Mouse (Mus musculus): ENCODE results near the gene Trpv6. TPM values are rescaled to one million over a fixed set of nuclear protein-coding genes. Genes with fewer than 3 reads are reported as not detected.

Trpv6 gene
- polyA plus RNA-seq (2012; rRNA removed) (0.69 and 0.74 TPM in 2 replicates), polyA plus RNA-seq (2014; fragmentation: Nextera tagmentation; extraction: Ambion mirVana) (0.84 and 1.2 TPM in 2 replicates)

DNA sequence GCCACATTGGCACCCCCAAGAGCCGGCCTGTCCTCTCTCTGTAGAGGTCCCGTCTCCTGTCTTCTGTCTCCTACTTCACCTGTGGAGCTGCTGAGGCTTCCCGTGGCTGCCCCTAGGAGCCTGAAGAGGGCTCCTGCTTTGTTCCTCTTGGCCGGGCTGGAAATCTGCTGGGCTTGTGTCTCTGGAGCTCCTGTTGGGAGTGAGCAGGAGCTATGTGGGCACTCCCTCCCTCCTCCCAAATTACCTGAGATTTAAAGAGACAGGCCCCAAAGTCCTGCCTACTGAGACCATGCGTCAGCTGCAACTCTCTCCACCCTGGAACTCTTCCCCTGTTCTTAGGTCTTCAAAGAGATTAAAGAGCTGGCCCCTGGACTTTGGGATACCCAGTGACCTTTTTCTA, at the start of gene Trpv6:
TSS of gene Trpv6 (minus strand) at position 228 of the 400 bp plus-strand sequence.
- Histone ChIP-seq H3K4me3 (replicated peaks; ENCODE audit: low read length) (no peak within 1 kb of the TSS), H3K27ac (replicated peaks; ENCODE audit: low read depth, low read length) (no peak within 1 kb of the TSS), H3K36me3 (ENCODE audit: control insufficient read depth, insufficient read depth, low read length) (no peaks in the 10 kb centered on the region), H3K27me3 (ENCODE audit: control insufficient read depth, insufficient read depth, low read length) (no peaks in the 10 kb centered on the region), H3K4me1 (ENCODE audit: control insufficient read depth, insufficient read depth, low read length) (no peaks in the 10 kb centered on the region), H3K4me2 (replicated peaks; ENCODE audit: low read depth, low read length, severe bottlenecking) (no peak within 1 kb of the TSS), H3K9ac (ENCODE audit: low read depth, low read length, severe bottlenecking) (no peak within 1 kb of the TSS), H3K9me3 (ENCODE audit: control insufficient read depth, low read length) (no peaks in the 10 kb centered on the region)
- 20% methylated on average over 5 of the region's 5 CpGs for WGBS
- no peak for TF ChIP-seq POLR2A (IDR thresholded peaks at IDR 0.05; ENCODE audit: borderline replicate concordance, extremely low read depth, insufficient read depth, insufficient read length)
- ATAC-seq (ENCODE audit: low FRiP score, low read depth), result no peak
- DNase-seq (ENCODE audit: low spot score), result no peak

DNA sequence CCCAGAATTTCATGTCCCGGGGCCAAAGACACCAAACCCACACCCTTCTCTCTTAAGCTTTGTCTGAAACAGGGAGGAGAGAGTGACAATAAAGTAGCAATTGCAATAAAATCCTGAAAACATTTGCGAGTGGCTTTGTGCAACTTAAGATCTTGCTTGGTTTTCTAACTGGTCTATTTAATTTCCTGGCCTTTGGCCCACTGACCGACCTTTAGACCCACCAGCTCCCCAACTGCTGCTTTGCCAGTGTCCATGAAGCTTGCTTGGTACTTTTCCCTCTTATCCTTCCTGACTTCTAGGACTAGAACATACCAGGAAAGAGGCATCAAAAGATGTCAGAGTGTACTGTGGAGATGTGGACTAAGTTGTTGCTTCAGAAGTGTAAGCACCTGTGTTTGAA, 49.4 kb upstream of the Trpv6 start:
- ATAC-seq (ENCODE audit: low FRiP score, low read depth), result no peak

DNA sequence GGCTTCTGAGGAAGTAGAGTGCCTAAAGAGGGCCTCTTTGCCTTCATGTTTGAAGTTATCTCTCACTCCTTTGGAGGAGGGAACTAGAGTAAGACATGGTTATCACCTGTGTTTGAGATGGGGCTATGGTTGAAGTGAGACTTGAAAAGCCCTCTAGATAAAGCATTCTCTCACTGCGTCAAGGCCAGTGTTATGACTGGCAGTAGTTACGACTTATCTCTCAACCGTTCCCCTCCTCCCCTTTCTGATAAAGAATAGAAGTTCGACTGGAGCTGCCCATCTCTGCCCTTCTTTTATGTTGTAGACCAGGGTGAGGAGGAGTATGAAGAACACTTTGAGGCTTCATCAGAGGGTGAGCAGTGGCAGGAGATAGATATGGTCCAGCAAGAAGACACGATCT, 48.7 kb upstream of the Trpv6 start:
- no peaks in the 10 kb centered on the region for H3K27me3 ChIP-seq (ENCODE audit: control insufficient read depth, insufficient read depth, low read length)
- H3K4me3 ChIP-seq (replicated peaks; ENCODE audit: low read length), result no peak overlapping the region
- H3K9me3 ChIP-seq (ENCODE audit: control insufficient read depth, low read length), result no peaks in the 10 kb centered on the region
- DNase-seq (ENCODE audit: low spot score) (no peak), ATAC-seq (ENCODE audit: low FRiP score, low read depth) (no peak)
- 82% methylated on average over 5 of the region's 5 CpGs for WGBS
- no peak overlapping the region for H3K9ac ChIP-seq (ENCODE audit: low read depth, low read length, severe bottlenecking)
- TF ChIP-seq POLR2A (IDR thresholded peaks at IDR 0.05; ENCODE audit: borderline replicate concordance, extremely low read depth, insufficient read depth, insufficient read length), result no peak
- H3K27ac ChIP-seq (replicated peaks; ENCODE audit: low read depth, low read length), result no peak overlapping the region
- H3K4me2 ChIP-seq (replicated peaks; ENCODE audit: low read depth, low read length, severe bottlenecking), result no peak overlapping the region
- H3K4me1 ChIP-seq (ENCODE audit: control insufficient read depth, insufficient read depth, low read length), result no peaks in the 10 kb centered on the region
- no peaks in the 10 kb centered on the region for H3K36me3 ChIP-seq (ENCODE audit: control insufficient read depth, insufficient read depth, low read length)

More for the DNA sequence above, 49.4 kb upstream of the Trpv6 start:
- Histone ChIP-seq H3K9me3 (ENCODE audit: control insufficient read depth, low read length) (no peaks in the 10 kb centered on the region), H3K36me3 (ENCODE audit: control insufficient read depth, insufficient read depth, low read length) (no peaks in the 10 kb centered on the region), H3K4me3 (replicated peaks; ENCODE audit: low read length) (no peak overlapping the region), H3K27me3 (ENCODE audit: control insufficient read depth, insufficient read depth, low read length) (no peaks in the 10 kb centered on the region), H3K4me2 (replicated peaks; ENCODE audit: low read depth, low read length, severe bottlenecking) (no peak overlapping the region), H3K9ac (ENCODE audit: low read depth, low read length, severe bottlenecking) (no peak overlapping the region), H3K4me1 (ENCODE audit: control insufficient read depth, insufficient read depth, low read length) (no peaks in the 10 kb centered on the region), H3K27ac (replicated peaks; ENCODE audit: low read depth, low read length) (no peak overlapping the region)
- no peak for DNase-seq (ENCODE audit: low spot score)
- 81% methylated on average over 3 of the region's 3 CpGs for WGBS
- TF ChIP-seq POLR2A (IDR thresholded peaks at IDR 0.05; ENCODE audit: borderline replicate concordance, extremely low read depth, insufficient read depth, insufficient read length), result no peak

DNA sequence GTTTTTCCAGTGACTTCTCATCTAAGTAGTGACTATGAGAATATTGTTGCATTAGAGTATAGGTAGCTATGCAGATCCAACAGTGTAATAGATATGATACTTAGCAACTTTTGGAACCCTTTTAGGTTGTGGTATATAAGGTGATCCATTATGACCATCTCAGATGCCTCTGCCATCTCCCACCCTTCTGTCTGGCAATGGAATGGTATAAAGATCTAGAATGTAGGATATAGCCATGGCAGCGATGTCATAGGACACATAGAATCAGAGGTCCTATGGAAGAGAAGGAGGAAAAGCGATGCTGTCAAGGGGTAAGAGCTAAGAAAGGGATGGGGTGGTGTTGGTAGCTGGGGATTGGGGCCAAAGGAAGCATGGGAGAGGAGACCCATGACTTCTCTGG, 47.9 kb upstream of the Trpv6 start, which contains the start of gene Llcfc1:
TSS of gene Llcfc1 (plus strand) at position 301 of the 400 bp plus-strand sequence.
- H3K36me3 ChIP-seq (ENCODE audit: control insufficient read depth, insufficient read depth, low read length), result no peaks in the 10 kb centered on the region
- no peak for ATAC-seq (ENCODE audit: low FRiP score, low read depth)
- WGBS, result 85% methylated on average over 2 of the region's 2 CpGs

DNA sequence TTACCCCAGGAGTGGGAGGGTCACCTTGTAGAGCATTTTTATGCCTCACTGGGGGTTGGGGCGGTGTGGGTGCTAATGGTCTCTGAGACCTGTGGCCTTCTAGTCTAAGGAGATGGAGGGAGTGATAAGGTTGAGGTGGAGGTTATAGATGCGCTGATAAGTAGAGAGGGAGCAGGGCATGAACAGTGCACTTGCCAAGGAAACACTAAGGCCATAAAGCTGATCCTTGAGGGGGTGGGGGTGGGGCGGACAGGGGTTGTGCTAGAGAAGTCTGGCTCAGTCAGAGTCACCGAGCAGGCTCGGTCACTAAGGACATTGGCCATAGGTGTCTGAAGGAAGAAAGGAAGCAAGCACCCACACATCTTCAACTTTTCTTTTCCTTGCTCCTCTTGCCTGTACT, 45.5 kb upstream of the Trpv6 start:
- no peaks in the 10 kb centered on the region for H3K4me1 ChIP-seq (ENCODE audit: control insufficient read depth, insufficient read depth, low read length)
- H3K9ac ChIP-seq (ENCODE audit: low read depth, low read length, severe bottlenecking), result no peak overlapping the region
- H3K27ac ChIP-seq (replicated peaks; ENCODE audit: low read depth, low read length), result no peak overlapping the region
- no peak for TF ChIP-seq POLR2A (IDR thresholded peaks at IDR 0.05; ENCODE audit: borderline replicate concordance, extremely low read depth, insufficient read depth, insufficient read length)
- no peaks in the 10 kb centered on the region for H3K9me3 ChIP-seq (ENCODE audit: control insufficient read depth, low read length)
- H3K4me3 ChIP-seq (replicated peaks; ENCODE audit: low read length), result no peak overlapping the region
- DNase-seq (ENCODE audit: low spot score), result no peak
- no peak for ATAC-seq (ENCODE audit: low FRiP score, low read depth)
- 70% methylated on average over 5 of the region's 5 CpGs for WGBS
- H3K27me3 ChIP-seq (ENCODE audit: control insufficient read depth, insufficient read depth, low read length), result no peaks in the 10 kb centered on the region
- H3K4me2 ChIP-seq (replicated peaks; ENCODE audit: low read depth, low read length, severe bottlenecking), result no peak overlapping the region
- no peaks in the 10 kb centered on the region for H3K36me3 ChIP-seq (ENCODE audit: control insufficient read depth, insufficient read depth, low read length)

More for the DNA sequence above, 47.9 kb upstream of the Trpv6 start, which contains the start of gene Llcfc1:
- Histone ChIP-seq H3K4me3 (replicated peaks; ENCODE audit: low read length) (no peak within 1 kb of the TSS), H3K27ac (replicated peaks; ENCODE audit: low read depth, low read length) (no peak within 1 kb of the TSS), H3K9me3 (ENCODE audit: control insufficient read depth, low read length) (no peaks in the 10 kb centered on the region), H3K4me1 (ENCODE audit: control insufficient read depth, insufficient read depth, low read length) (no peaks in the 10 kb centered on the region), H3K4me2 (replicated peaks; ENCODE audit: low read depth, low read length, severe bottlenecking) (no peak within 1 kb of the TSS), H3K9ac (ENCODE audit: low read depth, low read length, severe bottlenecking) (no peak within 1 kb of the TSS), H3K27me3 (ENCODE audit: control insufficient read depth, insufficient read depth, low read length) (no peaks in the 10 kb centered on the region)
- DNase-seq (ENCODE audit: low spot score), result no peak
- no peak for TF ChIP-seq POLR2A (IDR thresholded peaks at IDR 0.05; ENCODE audit: borderline replicate concordance, extremely low read depth, insufficient read depth, insufficient read length)

DNA sequence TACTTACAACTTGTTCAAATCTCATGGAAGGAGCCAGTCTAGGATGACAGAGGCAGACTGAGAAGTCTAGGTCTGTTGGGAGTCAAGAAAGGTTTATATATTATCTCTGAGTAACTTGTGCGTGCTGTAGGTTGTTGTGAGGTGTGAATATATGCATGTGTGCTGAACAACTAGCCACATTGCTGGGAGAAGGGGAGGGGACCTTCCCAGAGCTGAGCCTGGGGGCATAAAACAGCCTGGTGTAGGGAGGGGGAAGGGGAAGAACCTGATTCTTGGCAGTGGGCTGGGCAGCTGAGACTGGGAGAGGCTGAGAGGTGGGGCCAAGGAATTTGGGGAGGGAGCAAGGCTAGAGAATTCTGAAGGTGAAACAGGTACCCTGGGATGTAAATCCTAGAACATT, 44.5 kb upstream of the Trpv6 start, which contains the start of gene Trpv5:
TSS of gene Trpv5 (minus strand) at position 101 of the 400 bp plus-strand sequence.
- H3K4me3 ChIP-seq (replicated peaks; ENCODE audit: low read length), result no peak within 1 kb of the TSS
- WGBS, result 41% methylated on average over 1 of the region's 1 CpGs
- TF ChIP-seq POLR2A (IDR thresholded peaks at IDR 0.05; ENCODE audit: borderline replicate concordance, extremely low read depth, insufficient read depth, insufficient read length), result no peak
- H3K4me1 ChIP-seq (ENCODE audit: control insufficient read depth, insufficient read depth, low read length), result no peaks in the 10 kb centered on the region
- ATAC-seq (ENCODE audit: low FRiP score, low read depth) (no peak), DNase-seq (ENCODE audit: low spot score) (no peak)
- H3K9ac ChIP-seq (ENCODE audit: low read depth, low read length, severe bottlenecking), result no peak within 1 kb of the TSS
- no peak within 1 kb of the TSS for H3K27ac ChIP-seq (replicated peaks; ENCODE audit: low read depth, low read length)
- no peaks in the 10 kb centered on the region for H3K36me3 ChIP-seq (ENCODE audit: control insufficient read depth, insufficient read depth, low read length)
- H3K27me3 ChIP-seq (ENCODE audit: control insufficient read depth, insufficient read depth, low read length), result no peaks in the 10 kb centered on the region
- no peaks in the 10 kb centered on the region for H3K9me3 ChIP-seq (ENCODE audit: control insufficient read depth, low read length)
- no peak within 1 kb of the TSS for H3K4me2 ChIP-seq (replicated peaks; ENCODE audit: low read depth, low read length, severe bottlenecking)

Measured in limb, embryonic 14.5 days (tissue).